21 mouse cellular contexts compared by ENCODE assay signal in genomic region chr4:87428374-87428773, GRCm38 (mm10).
A peak's percentile ranks its signal among the peaks of the same experiment; 100 is the strongest.
DNase-seq lines count a peak whose midpoint lies in the region; ATAC-seq lines count a peak whose summit lies in the region.
"Had no signal": no experiment of that assay in that cellular context is flagged by ENCODE, and none has a peak within 500 bp of the region (broad histone marks: within the 10 kb centered on the region; RNA-seq: fewer than 3 reads in every experiment).

No protein-coding gene starts in this region.

- H3K9ac ChIP-seq in lung, embryonic 16.5 days (ENCODE audit: low read length), result no peak overlapping the region
- no peak overlapping the region for H3K9ac ChIP-seq in heart, embryonic 11.5 days (ENCODE audit: low read depth, low read length)
- H3K9ac ChIP-seq in midbrain, embryonic 16.5 days (ENCODE audit: low read depth, low read length), result no peak overlapping the region
- H3K9ac ChIP-seq: forebrain, embryonic 13.5 days; hindbrain, embryonic 12.5 days; hindbrain, embryonic 15.5 days had no signal

- WGBS in lung, embryonic 16.5 days, result 52% methylated on average over 3 of the region's 3 CpGs
- WGBS in heart, embryonic 11.5 days (ENCODE audit: insufficient replicate concordance), result 40% methylated on average over 3 of the region's 3 CpGs
- 67% methylated on average over 3 of the region's 3 CpGs for WGBS in midbrain, embryonic 16.5 days

- H3K27ac ChIP-seq in lung, embryonic 16.5 days (ENCODE audit: low read length), result no peak overlapping the region
- no peak overlapping the region for H3K27ac ChIP-seq in heart, embryonic 11.5 days (ENCODE audit: low read depth, low read length)
- no peak overlapping the region for H3K27ac ChIP-seq in midbrain, embryonic 16.5 days (ENCODE audit: low read length)
- H3K27ac ChIP-seq: forebrain, embryonic 10.5 days; forebrain, embryonic 13.5 days; heart, adult 2 months; heart, embryonic 10.5 days; hindbrain, embryonic 12.5 days; hindbrain, embryonic 15.5 days had no signal

- DNase-seq in ES-CJ7 (ENCODE audit: low read depth, low spot score), result peak; percentile 53
- DNase-seq in R1 (ENCODE audit: low read depth, low spot score), result peak; percentile 20
- DNase-seq in lung, postnatal 14 days, result peak; percentile 17
- no peak for DNase-seq in urinary bladder, postnatal 14 days (ENCODE audit: low spot score)
- no peak for DNase-seq in urinary bladder, postnatal 10 days (ENCODE audit: low spot score)
- DNase-seq: adrenal gland, postnatal 25 days; cerebellum, adult 11-12 months; cerebellum, adult 8-10 months; cerebellum, postnatal 10 days; gastrocnemius, postnatal 25 days; heart, adult 2 months had no signal

- peaks cover 3% of the 10 kb centered on the region; the same call in 1 of the 2 replicates for H3K4me1 ChIP-seq in lung, embryonic 16.5 days (replicated peaks; ENCODE audit: control insufficient read depth, insufficient read depth, low read length)
- H3K4me1 ChIP-seq in heart, embryonic 11.5 days (ENCODE audit: control insufficient read depth, insufficient read depth, low read length), result peaks cover 7% of the 10 kb centered on the region; the same call in 1 of the 2 replicates
- no peaks in the 10 kb centered on the region for H3K4me1 ChIP-seq in midbrain, embryonic 16.5 days (ENCODE audit: control insufficient read depth, insufficient read depth, low read length)
- H3K4me1 ChIP-seq: forebrain, embryonic 10.5 days; forebrain, embryonic 13.5 days; heart, embryonic 10.5 days; hindbrain, embryonic 12.5 days; hindbrain, embryonic 15.5 days had no signal

- no peak overlapping the region for H3K4me2 ChIP-seq in lung, embryonic 16.5 days (ENCODE audit: low read depth, low read length)
- no peak overlapping the region for H3K4me2 ChIP-seq in heart, embryonic 11.5 days
- H3K4me2 ChIP-seq in midbrain, embryonic 16.5 days (ENCODE audit: low read length), result no peak overlapping the region
- H3K4me2 ChIP-seq: forebrain, embryonic 13.5 days; hindbrain, embryonic 12.5 days; hindbrain, embryonic 15.5 days had no signal

- H3K27me3 ChIP-seq in lung, embryonic 16.5 days (ENCODE audit: control insufficient read depth, insufficient read depth, low read depth, low read length), result peaks cover 2% of the 10 kb centered on the region; the same call in 1 of the 2 replicates
- H3K27me3 ChIP-seq in heart, embryonic 11.5 days (ENCODE audit: control insufficient read depth, insufficient read depth, low read length), result 0 out of 2 replicates have a peak, but pooled peaks cover 3% of the 10 kb centered on the region
- H3K27me3 ChIP-seq in midbrain, embryonic 16.5 days (ENCODE audit: control insufficient read depth, insufficient read depth, low read depth, low read length), result no peaks in the 10 kb centered on the region
- H3K27me3 ChIP-seq: forebrain, embryonic 13.5 days; hindbrain, embryonic 12.5 days; hindbrain, embryonic 15.5 days had no signal

- H3K9me3 ChIP-seq in lung, embryonic 16.5 days (ENCODE audit: control insufficient read depth, low read length), result no peaks in the 10 kb centered on the region
- no peaks in the 10 kb centered on the region for H3K9me3 ChIP-seq in heart, embryonic 11.5 days (replicated peaks; ENCODE audit: control insufficient read depth, low read length)
- no peaks in the 10 kb centered on the region; the same call in 1 of the 2 replicates for H3K9me3 ChIP-seq in midbrain, embryonic 16.5 days (replicated peaks; ENCODE audit: control insufficient read depth, low read length, poor library complexity, severe bottlenecking)
- H3K9me3 ChIP-seq: forebrain, embryonic 10.5 days; heart, embryonic 10.5 days; hindbrain, embryonic 12.5 days; hindbrain, embryonic 15.5 days had no signal

- peak; percentile 60 for ATAC-seq in lung, embryonic 16.5 days (ENCODE audit: low read depth)
- ATAC-seq in heart, embryonic 11.5 days (replicated peaks; ENCODE audit: insufficient number of reproducible peaks, low FRiP score, low TSS enrichment), result no peak
- ATAC-seq in midbrain, embryonic 16.5 days, result no peak
- ATAC-seq: CD4-positive, CD25-positive, alpha-beta regulatory T cell, adult 4 months; forebrain, embryonic 13.5 days; forebrain, embryonic 16.5 days had no signal

- no peaks in the 10 kb centered on the region for H3K36me3 ChIP-seq in lung, embryonic 16.5 days (ENCODE audit: control insufficient read depth, insufficient read depth, low read length)
- no peaks in the 10 kb centered on the region for H3K36me3 ChIP-seq in heart, embryonic 11.5 days (ENCODE audit: control insufficient read depth, insufficient read depth, low read length)
- no peaks in the 10 kb centered on the region for H3K36me3 ChIP-seq in midbrain, embryonic 16.5 days (ENCODE audit: control insufficient read depth, insufficient read depth, low read length)
- H3K36me3 ChIP-seq: forebrain, embryonic 10.5 days; heart, embryonic 10.5 days; hindbrain, embryonic 12.5 days; hindbrain, embryonic 15.5 days had no signal

- no peak overlapping the region for H3K4me3 ChIP-seq in lung, embryonic 16.5 days (ENCODE audit: low read length)
- no peak overlapping the region for H3K4me3 ChIP-seq in heart, embryonic 11.5 days (ENCODE audit: low read depth, low read length)
- no peak overlapping the region for H3K4me3 ChIP-seq in midbrain, embryonic 16.5 days (ENCODE audit: low read depth, low read length)
- H3K4me3 ChIP-seq: forebrain, embryonic 10.5 days; forebrain, embryonic 13.5 days; heart, adult 2 months; heart, embryonic 10.5 days; hindbrain, embryonic 12.5 days; hindbrain, embryonic 15.5 days had no signal

Comparison
In these comparisons a context has a peak if more than half of its experiments do, and no peak if none do; other contexts are left out.
1. DNase-seq: peak in ES-CJ7 (single experiment), R1 (single experiment) and lung, postnatal 14 days (single experiment); none in urinary bladder, postnatal 14 days (single experiment) and urinary bladder, postnatal 10 days (single experiment).